Mouse (Mus musculus): ENCODE results near the gene Xlr5c. TPM values are rescaled to one million over a fixed set of nuclear protein-coding genes. Genes with fewer than 3 reads are reported as not detected.
A peak's percentile ranks its signal among the peaks of the same experiment; 100 is the strongest.
"Not testable (repeated sequence)": the region's sequence is repeated elsewhere in the genome, so short reads cannot be mapped to it uniquely, and the experiment has no call there.

Gene Xlr5c
- not detected in 2 replicates for polyA plus RNA-seq (2015; fragmentation: Nextera tagmentation; extraction: Ambion mirVana)

DNA sequence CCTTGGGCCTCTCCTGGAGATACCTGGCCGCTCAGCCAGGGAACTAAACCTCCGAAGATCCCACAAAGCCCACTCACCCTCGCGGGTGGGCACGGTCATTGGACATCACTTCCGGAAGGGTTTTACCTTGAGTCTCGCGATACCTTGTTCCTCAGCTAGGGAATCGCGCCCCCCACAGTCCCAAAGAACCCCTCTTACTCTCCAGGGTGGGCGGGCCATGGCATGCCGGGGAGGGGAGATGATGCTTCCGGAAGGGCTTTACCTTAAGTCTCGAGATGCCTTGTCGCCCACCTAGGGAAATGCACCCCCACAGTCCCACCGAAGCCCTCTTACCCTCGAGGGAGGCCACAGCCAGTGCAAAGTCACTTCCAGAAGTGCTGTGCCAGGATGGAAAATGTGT, at the start of gene Xlr5c, which contains the start of gene Xlr5a:
Gene Xlr5c, minus strand, starts transcription at position 101 of the 400 bp plus-strand sequence.
Gene Xlr5a, minus strand, starts transcription at position 101 of the 400 bp plus-strand sequence.
- H3K9me3 ChIP-seq; H3K27me3 ChIP-seq; H3K4me3 ChIP-seq; ATAC-seq (ENCODE audit: low FRiP score); H3K27ac ChIP-seq; H3K4me2 ChIP-seq; H3K4me1 ChIP-seq (replicated peaks); H3K36me3 ChIP-seq; H3K9ac ChIP-seq: not testable (repeated sequence)
- WGBS, result 94% methylated on average over 15 of the region's 17 CpGs

DNA sequence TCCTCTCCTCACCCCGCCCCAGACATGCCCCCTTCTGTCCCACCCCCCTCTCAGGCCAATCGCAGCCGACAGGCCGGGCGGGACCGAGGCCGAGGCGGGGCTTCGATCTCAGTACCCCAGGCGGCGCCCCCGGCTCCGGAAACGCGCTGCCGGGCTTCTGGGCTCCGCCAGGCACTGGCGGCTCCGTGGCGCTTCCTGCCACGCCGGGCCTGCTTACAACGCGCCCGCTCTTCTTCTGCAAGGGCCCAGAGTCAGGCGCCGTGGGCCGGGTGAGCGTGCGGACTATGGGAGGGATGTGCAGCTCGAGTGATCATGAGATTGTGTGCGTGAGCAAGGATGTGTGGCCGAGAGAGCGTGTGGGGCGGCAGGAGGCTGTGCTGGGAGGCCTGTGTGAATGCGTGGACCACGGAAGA, 49.7 kb upstream of the Xlr5c start, which contains the start of gene Zfp275:
Gene Zfp275, plus strand, starts transcription at position 139 of the 413 bp plus-strand sequence.
- 30% methylated on average over 37 of the region's 37 CpGs for WGBS
- ATAC-seq (ENCODE audit: low FRiP score), result peak; percentile 96

DNA sequence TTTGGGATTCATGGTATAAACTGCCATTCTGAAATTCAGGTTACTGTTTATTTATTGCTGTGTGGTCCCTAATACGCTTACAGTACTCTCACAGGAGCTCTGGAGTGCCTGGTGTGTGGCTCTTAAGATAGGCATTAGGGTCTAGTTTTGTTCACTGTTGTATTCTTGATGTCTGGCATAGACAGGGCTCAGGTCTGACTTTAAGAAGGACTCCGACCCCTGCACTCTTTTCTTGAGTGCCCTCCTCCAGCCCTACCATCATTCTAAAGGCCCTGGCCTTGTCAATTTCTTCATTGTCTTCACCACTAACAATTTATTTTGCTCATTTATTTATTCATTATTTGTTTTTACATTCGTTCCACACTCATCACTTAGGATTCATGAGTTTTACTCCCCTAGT, 49.3 kb upstream of the Xlr5c start:
- no peaks in the 10 kb centered on the region for H3K27me3 ChIP-seq
- peak overlapping the region; percentile 64 for H3K4me2 ChIP-seq
- H3K9ac ChIP-seq, result peak overlapping the region; percentile 77
- H3K9me3 ChIP-seq, result no peaks in the 10 kb centered on the region
- H3K4me3 ChIP-seq, result peak overlapping the region; percentile 56
- H3K36me3 ChIP-seq, result no peaks in the 10 kb centered on the region
- H3K4me1 ChIP-seq (replicated peaks), result peaks cover 15% of the 10 kb centered on the region
- peak; percentile 63 for ATAC-seq (ENCODE audit: low FRiP score)
- no peak overlapping the region for H3K27ac ChIP-seq
- 33% methylated on average over 3 of the region's 3 CpGs for WGBS

More for the DNA sequence above, 49.7 kb upstream of the Xlr5c start, which contains the start of gene Zfp275:
- H3K36me3 ChIP-seq, result no peaks in the 10 kb centered on the region
- peak within 1 kb of the TSS; percentile 64 for H3K4me2 ChIP-seq
- H3K27ac ChIP-seq, result peak within 1 kb of the TSS; percentile 75
- no peaks in the 10 kb centered on the region for H3K27me3 ChIP-seq
- H3K4me1 ChIP-seq (replicated peaks), result peaks cover 15% of the 10 kb centered on the region
- H3K9me3 ChIP-seq, result no peaks in the 10 kb centered on the region
- peak within 1 kb of the TSS; percentile 56 for H3K4me3 ChIP-seq
- peak within 1 kb of the TSS; percentile 77 for H3K9ac ChIP-seq

DNA sequence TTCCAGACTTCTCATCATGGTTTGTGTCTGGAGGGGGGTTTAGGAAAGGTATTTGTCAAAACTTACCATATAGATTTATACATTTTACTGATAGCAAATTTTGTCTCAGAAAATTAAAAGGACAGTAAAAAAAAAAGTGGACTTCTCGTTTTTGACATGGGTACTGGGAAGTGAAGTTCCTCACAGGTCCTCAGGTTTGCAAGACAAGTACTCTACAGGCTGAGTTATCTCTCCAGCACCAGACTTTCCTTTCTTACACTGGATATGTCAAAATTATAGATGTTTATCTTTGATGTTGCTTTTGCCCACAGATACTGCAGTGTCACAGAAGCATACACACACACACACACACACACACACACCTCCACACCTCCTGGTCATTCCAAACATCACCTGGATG, 48.7 kb upstream of the Xlr5c start:
- no peaks in the 10 kb centered on the region for H3K9me3 ChIP-seq
- H3K4me3 ChIP-seq, result no peak overlapping the region
- H3K36me3 ChIP-seq, result no peaks in the 10 kb centered on the region
- H3K4me1 ChIP-seq (replicated peaks), result peaks cover 15% of the 10 kb centered on the region
- H3K27me3 ChIP-seq, result no peaks in the 10 kb centered on the region
- no peak overlapping the region for H3K4me2 ChIP-seq
- 83% methylated on average over 1 of the region's 1 CpGs for WGBS
- H3K9ac ChIP-seq, result no peak overlapping the region
- ATAC-seq (ENCODE audit: low FRiP score), result no peak
- H3K27ac ChIP-seq, result no peak overlapping the region

DNA sequence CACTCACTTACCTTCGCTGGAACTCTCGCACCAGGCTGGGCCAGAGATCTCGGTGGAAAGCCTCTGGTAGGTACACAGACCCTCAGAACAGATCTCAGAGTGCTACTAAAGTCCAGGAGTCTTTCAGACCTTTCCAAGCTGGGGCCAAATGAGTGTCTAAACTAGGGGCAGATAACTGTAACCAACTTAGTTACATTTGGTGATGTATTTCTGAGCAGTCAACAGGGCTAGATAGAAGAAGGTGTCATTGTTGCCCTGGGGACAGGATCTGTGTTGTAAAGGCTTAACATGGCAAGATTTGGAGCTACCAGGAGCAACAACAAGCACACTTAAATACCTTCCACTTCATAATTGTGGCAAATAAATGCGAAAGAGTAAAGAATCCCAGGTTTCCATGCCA, 44.0 kb upstream of the Xlr5c start, which contains the start of gene Gm45015:
Gene Gm45015, minus strand, starts transcription at position 101 of the 400 bp plus-strand sequence.
- no peaks in the 10 kb centered on the region for H3K27me3 ChIP-seq
- H3K9me3 ChIP-seq, result no peaks in the 10 kb centered on the region
- no peaks in the 10 kb centered on the region for H3K36me3 ChIP-seq
- H3K9ac ChIP-seq, result no peak within 1 kb of the TSS
- H3K4me2 ChIP-seq, result no peak within 1 kb of the TSS
- WGBS, result 89% methylated on average over 4 of the region's 4 CpGs
- no peaks in the 10 kb centered on the region for H3K4me1 ChIP-seq (replicated peaks)
- no peak within 1 kb of the TSS for H3K4me3 ChIP-seq
- H3K27ac ChIP-seq, result no peak within 1 kb of the TSS
- ATAC-seq (ENCODE audit: low FRiP score), result no peak

DNA sequence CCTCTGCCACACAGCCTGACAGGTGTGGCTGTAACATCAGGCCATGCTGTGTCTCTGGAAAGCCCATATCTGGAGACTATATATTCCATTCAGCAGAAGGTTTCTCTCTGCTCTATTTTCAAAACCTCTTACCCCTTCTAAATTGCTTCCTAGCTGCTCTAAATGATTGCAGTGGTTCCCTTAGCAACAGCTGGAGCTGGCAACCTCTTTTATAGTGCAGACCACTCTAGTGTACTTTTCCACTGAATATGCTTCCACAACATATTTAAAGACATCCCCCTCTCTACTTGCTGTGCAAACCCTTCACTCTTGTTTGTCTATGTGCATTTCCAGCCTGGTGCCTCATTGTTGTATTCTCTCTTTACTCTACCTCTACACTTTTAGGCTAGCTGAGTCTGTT, 40.8 kb upstream of the Xlr5c start:
- Histone ChIP-seq H3K27ac (no peak overlapping the region), H3K4me1 (replicated peaks) (no peaks in the 10 kb centered on the region), H3K4me3 (no peak overlapping the region), H3K27me3 (no peaks in the 10 kb centered on the region), H3K9ac (no peak overlapping the region), H3K36me3 (no peaks in the 10 kb centered on the region), H3K9me3 (no peaks in the 10 kb centered on the region), H3K4me2 (no peak overlapping the region)
- ATAC-seq (ENCODE audit: low FRiP score), result no peak

DNA sequence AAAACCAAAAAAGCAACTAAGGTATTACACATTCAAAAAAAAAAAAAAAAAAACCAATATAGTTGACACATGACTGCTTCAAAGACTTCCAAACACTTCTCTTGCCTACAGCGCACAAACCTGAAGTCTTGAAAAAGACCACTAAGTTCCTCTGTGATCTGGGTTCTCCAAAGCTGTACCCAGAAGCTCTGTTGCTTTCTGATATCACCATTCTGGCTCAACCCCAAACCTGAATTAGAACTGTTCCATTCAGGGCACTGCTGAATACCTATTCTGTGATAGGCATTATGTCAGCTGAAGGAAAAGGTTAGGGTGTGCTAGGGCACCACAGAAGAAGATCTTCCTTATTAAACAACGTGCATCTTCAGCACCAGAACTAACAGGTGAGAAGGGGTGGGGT, 34.4 kb upstream of the Xlr5c start:
- Histone ChIP-seq H3K4me1 (replicated peaks) (no peaks in the 10 kb centered on the region), H3K36me3 (no peaks in the 10 kb centered on the region), H3K9ac (no peak overlapping the region), H3K4me2 (no peak overlapping the region), H3K27me3 (no peaks in the 10 kb centered on the region), H3K4me3 (no peak overlapping the region), H3K27ac (no peak overlapping the region), H3K9me3 (no peaks in the 10 kb centered on the region)
- 81% methylated on average over 2 of the region's 2 CpGs for WGBS
- no peak for ATAC-seq (ENCODE audit: low FRiP score)

DNA sequence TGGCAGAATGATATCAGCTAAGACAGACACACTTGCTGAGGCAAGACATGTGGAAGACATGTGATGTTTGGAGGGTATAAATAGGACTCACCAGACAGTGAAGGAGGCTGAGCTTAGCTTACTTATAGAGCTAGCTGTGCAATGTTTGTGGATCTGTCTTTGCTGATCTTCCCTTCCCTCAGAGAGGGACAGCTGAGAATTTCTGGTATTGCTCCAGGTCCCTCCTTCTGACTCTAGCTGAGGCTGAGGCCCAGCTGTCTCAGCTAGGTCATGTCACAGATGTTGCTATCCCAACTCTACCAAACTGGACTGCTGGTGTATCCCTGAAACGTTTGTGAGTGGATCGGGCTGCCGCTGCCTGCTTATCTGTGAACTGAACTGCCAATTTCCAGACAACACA, 28.3 kb upstream of the Xlr5c start:
- H3K27me3 ChIP-seq, result no peaks in the 10 kb centered on the region
- no peaks in the 10 kb centered on the region for H3K9me3 ChIP-seq
- H3K27ac ChIP-seq, result no peak overlapping the region
- no peak for ATAC-seq (ENCODE audit: low FRiP score)
- no peaks in the 10 kb centered on the region for H3K36me3 ChIP-seq
- no peak overlapping the region for H3K9ac ChIP-seq
- no peak overlapping the region for H3K4me3 ChIP-seq
- 76% methylated on average over 3 of the region's 3 CpGs for WGBS
- H3K4me2 ChIP-seq, result no peak overlapping the region
- H3K4me1 ChIP-seq (replicated peaks), result no peaks in the 10 kb centered on the region

DNA sequence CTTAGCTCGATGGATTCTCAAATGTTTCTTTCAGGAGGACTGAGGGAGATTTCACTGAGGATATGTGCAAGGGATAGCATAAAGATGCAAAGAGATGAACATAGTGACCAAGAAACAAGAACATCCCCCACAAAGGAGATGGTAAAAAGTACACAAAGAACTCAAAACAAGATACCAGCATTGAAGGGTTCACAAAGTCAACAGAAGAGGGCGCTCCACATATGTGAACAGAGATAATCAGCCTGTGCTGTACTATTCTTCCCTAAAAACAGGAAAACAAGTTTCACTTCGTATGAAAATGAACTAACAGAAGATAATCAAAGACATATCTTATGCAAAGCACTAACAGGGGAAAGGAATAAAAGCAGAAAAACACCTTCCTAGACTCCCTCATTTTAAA, 19.7 kb upstream of the Xlr5c start:
- 44% methylated on average over 3 of the region's 3 CpGs for WGBS
- Histone ChIP-seq H3K4me2 (no peak overlapping the region), H3K27me3 (no peaks in the 10 kb centered on the region), H3K4me3 (no peak overlapping the region), H3K4me1 (replicated peaks) (no peaks in the 10 kb centered on the region), H3K9ac (no peak overlapping the region), H3K36me3 (no peaks in the 10 kb centered on the region), H3K27ac (no peak overlapping the region), H3K9me3 (no peaks in the 10 kb centered on the region)
- ATAC-seq (ENCODE audit: low FRiP score), result no peak

DNA sequence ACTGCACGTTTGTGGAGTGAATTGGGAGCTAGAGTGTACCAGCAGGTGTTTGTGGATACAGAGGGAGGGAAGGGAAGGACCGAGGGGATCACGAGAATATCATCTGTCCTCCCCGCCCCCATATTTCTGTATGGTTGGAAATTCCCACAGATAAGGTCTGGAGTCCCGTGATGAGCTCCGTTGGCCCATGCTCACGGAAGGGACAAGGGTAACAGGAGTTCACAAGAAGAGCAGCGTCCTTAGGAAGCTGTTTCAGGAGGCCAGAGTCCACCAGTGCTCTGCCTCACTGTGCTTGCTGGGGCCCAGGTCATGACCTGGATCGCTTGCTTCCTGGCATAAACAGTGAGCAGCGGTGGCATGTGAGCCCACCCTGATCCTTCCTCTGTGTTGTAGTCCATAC, 3.0 kb upstream of the Xlr5c start:
- not testable (repeated sequence) for H3K4me2 ChIP-seq; H3K4me1 ChIP-seq (replicated peaks); H3K9me3 ChIP-seq; H3K27me3 ChIP-seq; H3K9ac ChIP-seq; ATAC-seq (ENCODE audit: low FRiP score); H3K36me3 ChIP-seq; H3K4me3 ChIP-seq; H3K27ac ChIP-seq
- 75% methylated on average over 8 of the region's 10 CpGs for WGBS

DNA sequence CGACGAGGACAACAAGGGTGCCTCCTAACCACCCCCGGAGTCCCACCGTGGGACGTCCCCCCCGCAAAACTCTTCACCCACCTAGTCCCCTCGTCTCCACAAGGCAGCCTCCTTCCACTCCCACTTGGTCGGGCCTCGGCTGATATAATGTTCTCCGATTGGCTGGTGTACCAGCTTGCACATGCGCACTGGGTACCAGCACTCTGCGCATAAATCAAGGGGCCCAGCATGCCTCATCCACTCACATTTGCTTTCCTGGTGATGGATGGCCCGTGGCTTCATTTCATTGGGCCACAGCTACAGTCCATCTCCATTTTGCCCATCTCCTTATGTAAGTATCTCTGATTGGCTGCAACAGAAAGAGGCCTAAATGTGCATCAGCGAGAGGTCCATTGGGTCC, 27.5 kb downstream of the Xlr5c start, which contains the start of gene Xlr3c:
Gene Xlr3c, minus strand, starts transcription at position 121 of the 400 bp plus-strand sequence.
- not testable (repeated sequence) for H3K9ac ChIP-seq; H3K4me1 ChIP-seq (replicated peaks); H3K27ac ChIP-seq; H3K36me3 ChIP-seq; ATAC-seq (ENCODE audit: low FRiP score); H3K4me3 ChIP-seq; H3K9me3 ChIP-seq; H3K4me2 ChIP-seq; H3K27me3 ChIP-seq
- WGBS, result 89% methylated on average over 14 of the region's 14 CpGs

DNA sequence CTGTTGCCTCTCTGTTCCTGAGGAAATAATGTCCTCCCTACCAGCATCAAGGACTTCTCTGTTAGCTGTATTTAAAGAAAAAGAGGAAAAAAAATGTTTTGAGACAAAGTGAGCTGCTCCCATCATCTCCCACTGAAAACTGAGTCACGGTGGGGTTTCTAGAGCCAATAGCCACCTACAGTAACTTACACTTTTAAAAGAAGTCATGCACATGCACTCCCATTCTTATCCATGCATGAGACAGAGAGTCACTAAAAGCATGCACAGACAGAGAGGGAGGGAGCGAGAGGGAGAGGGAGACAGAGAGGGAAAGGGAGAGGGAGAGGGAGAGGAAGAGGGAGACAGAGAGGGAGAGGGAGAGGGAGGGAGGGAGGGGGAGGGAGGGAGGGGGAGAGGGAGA, 30.3 kb downstream of the Xlr5c start:
- H3K27ac ChIP-seq; H3K4me3 ChIP-seq; H3K4me2 ChIP-seq; H3K4me1 ChIP-seq (replicated peaks); H3K36me3 ChIP-seq; ATAC-seq (ENCODE audit: low FRiP score); H3K9ac ChIP-seq; H3K27me3 ChIP-seq; H3K9me3 ChIP-seq: not testable (repeated sequence)
- 92% methylated on average over 1 of the region's 2 CpGs for WGBS

DNA sequence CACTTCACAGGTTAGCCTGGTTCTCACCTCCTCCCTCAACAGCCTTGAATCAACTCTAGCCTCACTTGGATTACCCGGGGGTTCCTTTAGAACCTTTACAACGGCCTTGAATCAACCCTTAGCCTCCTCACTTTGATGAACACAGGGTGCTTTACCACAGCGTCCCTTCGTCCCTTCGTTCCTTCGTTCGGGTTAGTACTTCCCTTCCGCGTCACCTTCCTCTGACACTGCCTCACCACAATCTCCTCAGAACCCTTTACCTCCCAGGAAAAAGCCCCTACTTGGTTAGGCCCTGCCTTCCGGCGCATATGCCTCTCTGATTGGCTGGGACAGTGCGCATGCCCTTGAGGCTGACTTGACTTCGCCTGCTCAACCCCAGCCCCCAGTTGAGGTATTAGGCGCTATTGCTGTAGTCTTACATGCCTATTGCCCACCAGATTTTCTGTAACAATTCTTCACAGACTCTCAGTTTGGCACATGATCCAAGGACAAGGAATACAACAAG, 49.9 kb downstream of the Xlr5c start, which contains the start of gene Xlr4c:
Gene Xlr4c, minus strand, starts transcription at position 310 of the 505 bp plus-strand sequence.
- not testable (repeated sequence) for H3K36me3 ChIP-seq; H3K27ac ChIP-seq; H3K27me3 ChIP-seq; ATAC-seq (ENCODE audit: low FRiP score); H3K9me3 ChIP-seq; H3K9ac ChIP-seq; H3K4me2 ChIP-seq; H3K4me3 ChIP-seq; H3K4me1 ChIP-seq (replicated peaks)
- WGBS, result 90% methylated on average over 14 of the region's 14 CpGs
